Mouse (Mus musculus) hindbrain, embryonic 13.5 days (tissue): Measurements from ENCODE around the gene Ggcx. TPM values are rescaled to one million over a fixed set of nuclear protein-coding genes. Genes with fewer than 3 reads are reported as not detected.
A peak's percentile ranks its signal among the peaks of the same experiment; 100 is the strongest.
"Not testable (repeated sequence)": the region's sequence is repeated elsewhere in the genome, so short reads cannot be mapped to it uniquely, and the experiment has no call there.

ENCODE experiments used
- ATAC-seq: fragments of 200-750 bp; cut with Nextera tagmentation; 2 replicates; pipeline ENCODE4 v1.8.0; 2017; ENCODE audit warnings: moderate TSS enrichment; ENCODE audit not compliant: low FRiP score
- H3K27ac ChIP-seq: fragments of 300-500 bp; sonication (generic); 2 replicates; pipeline ENCODE4 v1.5.1; 2015; ENCODE audit warnings: inconsistent platforms, mild to moderate bottlenecking, moderate library complexity
- H3K27me3 ChIP-seq: fragments of 300-500 bp; sonication (generic); 2 replicates; pipeline ENCODE4 v1.6.1; 2015; ENCODE audit warnings: mild to moderate bottlenecking, inconsistent platforms
- H3K36me3 ChIP-seq: fragments of 300-500 bp; sonication (generic); 2 replicates; pipeline ENCODE4 v1.6.1; 2015; ENCODE audit warnings: mild to moderate bottlenecking, inconsistent platforms
- H3K4me1 ChIP-seq: fragments of 300-500 bp; sonication (generic); replicated peaks from 2 replicates; pipeline ENCODE4 v1.6.1; 2015; ENCODE audit warnings: inconsistent platforms
- H3K4me2 ChIP-seq: fragments of 300-500 bp; sonication (generic); 2 replicates; pipeline ENCODE4 v1.6.1; 2015; ENCODE audit warnings: inconsistent platforms, mild to moderate bottlenecking, moderate library complexity
- H3K4me3 ChIP-seq: fragments of 300-500 bp; sonication (generic); 2 replicates; pipeline ENCODE4 v1.5.1; 2015; ENCODE audit warnings: mild to moderate bottlenecking, inconsistent platforms
- H3K9ac ChIP-seq: fragments of 300-500 bp; sonication (generic); 2 replicates; pipeline ENCODE4 v1.6.1; 2015; ENCODE audit warnings: mild to moderate bottlenecking, inconsistent platforms
- H3K9me3 ChIP-seq: fragments of 300-500 bp; sonication (generic); 2 replicates; pipeline ENCODE4 v1.6.1; 2016; ENCODE audit warnings: inconsistent platforms
- WGBS: fragments of 180-500 bp; shearing (Covaris S2); methylation state at CpG from one replicate; pipeline ENCODE4 v1.1.7; 2015; 5-methylcytosine and 5-hydroxymethylcytosine counted together
- polyA plus RNA-seq: library from polyadenylated mRNA; unstranded; fragments of >200 nt; fragmentation: Nextera tagmentation; extraction: Ambion mirVana; gene quantifications from 2 replicates; pipeline ENCODE4 v1.2.1, GENCODE M21; 2015

Ggcx gene
- polyA plus RNA-seq, 1 experiment from 2014 or later: 15.3 TPM

GRCm38 (mm10) chr6:72438862-72439354, 24.8 kb downstream of the Ggcx start:
- Histone ChIP-seq H3K27me3 (no peaks in the 10 kb centered on the region), H3K4me2 (peak overlapping the region; percentile 97), H3K9me3 (no peaks in the 10 kb centered on the region), H3K36me3 (peaks cover 34% of the 10 kb centered on the region), H3K4me1 (peaks cover 50% of the 10 kb centered on the region), H3K27ac (peak overlapping the region; percentile 100), H3K4me3 (peak overlapping the region; percentile 98), H3K9ac (peak overlapping the region; percentile 100)
- WGBS: under 1% methylated on average over 56 of the region's 57 CpGs
- ATAC-seq: peak; percentile 29

GRCm38 (mm10) chr6:72439355-72440185, 25.5 kb downstream of the Ggcx start, which contains the start of gene Mat2a:
Gene Mat2a, minus strand, starts transcription at chr6:72439558.
- Histone ChIP-seq H3K36me3 (peaks cover 28% of the 10 kb centered on the region), H3K9me3 (no peaks in the 10 kb centered on the region), H3K4me2 (peak within 1 kb of the TSS; percentile 97), H3K27ac (peak within 1 kb of the TSS; percentile 100), H3K4me1 (peaks cover 50% of the 10 kb centered on the region), H3K27me3 (no peaks in the 10 kb centered on the region), H3K9ac (peak within 1 kb of the TSS; percentile 100), H3K4me3 (peak within 1 kb of the TSS; percentile 98)
- ATAC-seq: peak; percentile 93
- under 1% methylated on average over 74 of the region's 77 CpGs for WGBS

- no peak for ATAC-seq
- H3K4me1 ChIP-seq: peaks cover 46% of the 10 kb centered on the region
- no peaks in the 10 kb centered on the region for H3K9me3 ChIP-seq
- H3K9ac ChIP-seq: peak overlapping the region; percentile 100
- 7% methylated on average over 17 of the region's 17 CpGs for WGBS
- peaks cover 20% of the 10 kb centered on the region for H3K36me3 ChIP-seq
- H3K27ac ChIP-seq: peak overlapping the region; percentile 100
- H3K4me3 ChIP-seq: peak overlapping the region; percentile 98
- H3K4me2 ChIP-seq: peak overlapping the region; percentile 97
- no peaks in the 10 kb centered on the region for H3K27me3 ChIP-seq
Observed at GRCm38 (mm10) chr6:72440186-72440990, 26.3 kb downstream of the Ggcx start.

GRCm38 (mm10) chr6:72442921-72443604, 29.0 kb downstream of the Ggcx start:
- Histone ChIP-seq H3K4me2 (no peak overlapping the region), H3K9ac (no peak overlapping the region), H3K9me3 (no peaks in the 10 kb centered on the region), H3K4me3 (no peak overlapping the region), H3K27ac (no peak overlapping the region), H3K36me3 (no peaks in the 10 kb centered on the region), H3K4me1 (peaks cover 21% of the 10 kb centered on the region), H3K27me3 (no peaks in the 10 kb centered on the region)
- WGBS: 83% methylated on average over 1 of the region's 1 CpGs
- no peak for ATAC-seq

- no peaks in the 10 kb centered on the region for H3K9me3 ChIP-seq
- no peak overlapping the region for H3K27ac ChIP-seq
- no peak overlapping the region for H3K4me3 ChIP-seq
- H3K4me2 ChIP-seq: no peak overlapping the region
- H3K36me3 ChIP-seq: no peaks in the 10 kb centered on the region
- no peak overlapping the region for H3K9ac ChIP-seq
- no peaks in the 10 kb centered on the region for H3K27me3 ChIP-seq
- peaks cover 18% of the 10 kb centered on the region for H3K4me1 ChIP-seq
- no peak for ATAC-seq
Observed at GRCm38 (mm10) chr6:72445011-72445410, 30.9 kb downstream of the Ggcx start.

GRCm38 (mm10) chr6:72447487-72447886, 33.4 kb downstream of the Ggcx start:
- Histone ChIP-seq H3K9me3 (no peaks in the 10 kb centered on the region), H3K9ac (no peak overlapping the region), H3K4me1 (no peaks in the 10 kb centered on the region), H3K36me3 (no peaks in the 10 kb centered on the region), H3K4me3 (no peak overlapping the region), H3K27me3 (no peaks in the 10 kb centered on the region), H3K27ac (no peak overlapping the region), H3K4me2 (no peak overlapping the region)
- ATAC-seq: no peak
- WGBS: 90% methylated on average over 2 of the region's 2 CpGs

- not testable (repeated sequence) for H3K27ac ChIP-seq, H3K4me3 ChIP-seq, H3K27me3 ChIP-seq, H3K36me3 ChIP-seq, H3K9me3 ChIP-seq, H3K9ac ChIP-seq, H3K4me2 ChIP-seq, ATAC-seq
- WGBS: 75% methylated on average over 2 of the region's 2 CpGs
- peaks cover 13% of the 10 kb centered on the region for H3K4me1 ChIP-seq
Observed at GRCm38 (mm10) chr6:72451778-72452177, 37.7 kb downstream of the Ggcx start.

- H3K27ac ChIP-seq: no peak overlapping the region
- no peaks in the 10 kb centered on the region for H3K9me3 ChIP-seq
- no peaks in the 10 kb centered on the region for H3K27me3 ChIP-seq
- H3K4me1 ChIP-seq: peaks cover 13% of the 10 kb centered on the region
- H3K36me3 ChIP-seq: no peaks in the 10 kb centered on the region
- H3K4me2 ChIP-seq: no peak overlapping the region
- no peak for ATAC-seq
- WGBS: 89% methylated on average over 2 of the region's 2 CpGs
- no peak overlapping the region for H3K4me3 ChIP-seq
- H3K9ac ChIP-seq: no peak overlapping the region
Observed at GRCm38 (mm10) chr6:72452329-72452728, 38.2 kb downstream of the Ggcx start.

- Histone ChIP-seq H3K9me3 (no peaks in the 10 kb centered on the region), H3K4me2 (no peak overlapping the region), H3K9ac (no peak overlapping the region), H3K27me3 (no peaks in the 10 kb centered on the region), H3K36me3 (no peaks in the 10 kb centered on the region), H3K27ac (no peak overlapping the region), H3K4me1 (peaks cover 13% of the 10 kb centered on the region), H3K4me3 (no peak overlapping the region)
- WGBS: 72% methylated on average over 3 of the region's 3 CpGs
- ATAC-seq: no peak
Observed at GRCm38 (mm10) chr6:72453578-72453977, 39.5 kb downstream of the Ggcx start.

- no peak overlapping the region; the same call in 1 of the 2 replicates for H3K9ac ChIP-seq
- no peak overlapping the region for H3K4me3 ChIP-seq
- H3K4me1 ChIP-seq: peaks cover 18% of the 10 kb centered on the region
- no peaks in the 10 kb centered on the region for H3K9me3 ChIP-seq
- peak overlapping the region; percentile 72 for H3K27ac ChIP-seq
- ATAC-seq: peak; percentile 39; the same call in 1 of the 2 replicates
- no peaks in the 10 kb centered on the region for H3K36me3 ChIP-seq
- no peak overlapping the region for H3K4me2 ChIP-seq
- 70% methylated on average over 7 of the region's 7 CpGs for WGBS
- H3K27me3 ChIP-seq: no peaks in the 10 kb centered on the region
Observed at GRCm38 (mm10) chr6:72454072-72454746, 40.1 kb downstream of the Ggcx start.

GRCm38 (mm10) chr6:72454833-72455373, 40.8 kb downstream of the Ggcx start:
- peaks cover 18% of the 10 kb centered on the region for H3K4me1 ChIP-seq
- peak; percentile 85 for ATAC-seq
- no peak overlapping the region for H3K4me3 ChIP-seq
- no peaks in the 10 kb centered on the region for H3K27me3 ChIP-seq
- 45% methylated on average over 7 of the region's 7 CpGs for WGBS
- no peaks in the 10 kb centered on the region for H3K36me3 ChIP-seq
- H3K27ac ChIP-seq: peak overlapping the region; percentile 72
- no peak overlapping the region for H3K4me2 ChIP-seq
- H3K9me3 ChIP-seq: no peaks in the 10 kb centered on the region
- no peak overlapping the region; the same call in 1 of the 2 replicates for H3K9ac ChIP-seq
